In the genomic region with DNA sequence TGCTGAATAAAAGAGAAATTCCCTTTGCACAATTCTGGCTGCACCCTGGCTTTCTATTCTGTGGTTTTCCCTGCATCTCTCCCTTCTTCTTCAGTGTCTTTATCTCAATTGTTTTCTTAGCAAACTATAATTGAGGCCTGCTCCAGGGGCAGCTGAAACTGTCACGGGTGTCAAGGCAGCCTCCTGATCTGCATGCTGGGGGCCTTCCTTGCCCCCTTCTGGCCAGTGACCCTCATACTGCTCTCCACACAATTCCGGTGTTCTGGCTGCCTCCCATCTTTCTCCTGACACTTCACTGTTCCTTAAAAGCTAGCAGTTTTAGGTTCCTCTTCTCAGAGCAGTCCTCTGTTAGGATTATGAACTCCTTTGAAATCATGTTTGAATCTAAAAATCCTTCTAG, we compare ENCODE assay signal across 9 mouse cellular contexts. TPM values are rescaled to one million over a fixed set of nuclear protein-coding genes. Genes with fewer than 3 reads are reported as not detected.
DNase-seq lines count a peak whose midpoint lies in the region; ATAC-seq and TF ChIP-seq lines count a peak whose summit lies in the region.
"Had no signal": no experiment of that assay in that cellular context is flagged by ENCODE, and none has a peak within 500 bp of the region (broad histone marks: within the 10 kb centered on the region; RNA-seq: fewer than 3 reads in every experiment).

No protein-coding gene starts in this region.

- peaks cover 38% of the 10 kb centered on the region for H3K36me3 ChIP-seq in lung, embryonic 14.5 days (ENCODE audit: insufficient read depth)
- H3K36me3 ChIP-seq in embryonic facial prominence, embryonic 13.5 days: peaks cover 39% of the 10 kb centered on the region
- H3K36me3 ChIP-seq in intestine, embryonic 16.5 days (ENCODE audit: control insufficient read depth, insufficient read depth, low read length): no peaks in the 10 kb centered on the region; the same call in 1 of the 2 replicates
- peaks cover 16% of the 10 kb centered on the region for H3K36me3 ChIP-seq in neural tube, embryonic 14.5 days (ENCODE audit: control insufficient read depth, insufficient read depth, low read length)

- DNase-seq in lung, embryonic 14.5 days: no peak
- DNase-seq in lung, postnatal 4 days: no peak
- DNase-seq in adrenal gland, postnatal 36 days: no peak
- DNase-seq in cerebellum, adult 11 months: no peak
- no peak for DNase-seq in adrenal gland, adult 18-20 months (ENCODE audit: low spot score in 2 of 2)
- DNase-seq: layer of hippocampus, adult 9-11 months had no signal

- 14% methylated on average over 2 of the region's 2 CpGs for WGBS in lung, embryonic 14.5 days
- WGBS in embryonic facial prominence, embryonic 13.5 days: 17% methylated on average over 2 of the region's 2 CpGs
- WGBS in intestine, embryonic 16.5 days: 8% methylated on average over 2 of the region's 2 CpGs
- WGBS in neural tube, embryonic 14.5 days: 22% methylated on average over 2 of the region's 2 CpGs

- ATAC-seq in lung, embryonic 14.5 days (ENCODE audit: insufficient read depth): no peak
- ATAC-seq in embryonic facial prominence, embryonic 13.5 days (ENCODE audit: insufficient number of reproducible peaks, insufficient read depth, low FRiP score, low TSS enrichment, low read depth): no peak
- ATAC-seq in intestine, embryonic 16.5 days: no peak
- ATAC-seq in neural tube, embryonic 14.5 days (ENCODE audit: low read depth): no peak

- no peaks in the 10 kb centered on the region for H3K27me3 ChIP-seq in lung, embryonic 14.5 days (ENCODE audit: insufficient read depth, low read length)
- no peaks in the 10 kb centered on the region for H3K27me3 ChIP-seq in embryonic facial prominence, embryonic 13.5 days
- no peaks in the 10 kb centered on the region for H3K27me3 ChIP-seq in intestine, embryonic 16.5 days (replicated peaks; ENCODE audit: control insufficient read depth, insufficient read depth, low read length)
- H3K27me3 ChIP-seq in neural tube, embryonic 14.5 days (ENCODE audit: control insufficient read depth, insufficient read depth, low read length): no peaks in the 10 kb centered on the region

- 0 out of 2 replicates have a peak, but pooled peaks have one; percentile 10 for TF ChIP-seq CTCF in lung, embryonic 14.5 days (IDR thresholded peaks at IDR 0.05; ENCODE audit: low read depth)

- H3K4me3 ChIP-seq in lung, embryonic 14.5 days (ENCODE audit: low read depth, low read length): peak overlapping the region; percentile 63
- peak overlapping the region; percentile 79 for H3K4me3 ChIP-seq in embryonic facial prominence, embryonic 13.5 days
- H3K4me3 ChIP-seq in intestine, embryonic 16.5 days (ENCODE audit: low read length): peak overlapping the region; percentile 68
- H3K4me3 ChIP-seq in neural tube, embryonic 14.5 days (ENCODE audit: low read depth, low read length): peak overlapping the region; percentile 67

- H3K4me2 ChIP-seq in lung, embryonic 14.5 days: peak overlapping the region; percentile 88
- H3K4me2 ChIP-seq in embryonic facial prominence, embryonic 13.5 days: peak overlapping the region; percentile 69
- H3K4me2 ChIP-seq in intestine, embryonic 16.5 days (ENCODE audit: low read depth, low read length): peak overlapping the region; percentile 59
- H3K4me2 ChIP-seq in neural tube, embryonic 14.5 days (ENCODE audit: low read depth, low read length): peak overlapping the region; percentile 79

- H3K27ac ChIP-seq in lung, embryonic 14.5 days (ENCODE audit: low read depth): no peak overlapping the region
- no peak overlapping the region for H3K27ac ChIP-seq in embryonic facial prominence, embryonic 13.5 days
- no peak overlapping the region for H3K27ac ChIP-seq in intestine, embryonic 16.5 days (ENCODE audit: low read length)
- no peak overlapping the region for H3K27ac ChIP-seq in neural tube, embryonic 14.5 days (ENCODE audit: low read depth, low read length)

- H3K9ac ChIP-seq in lung, embryonic 14.5 days: peak overlapping the region; percentile 74
- H3K9ac ChIP-seq in embryonic facial prominence, embryonic 13.5 days: peak overlapping the region; percentile 84
- H3K9ac ChIP-seq in intestine, embryonic 16.5 days (ENCODE audit: low read depth, low read length): peak overlapping the region; percentile 79
- no peak overlapping the region for H3K9ac ChIP-seq in neural tube, embryonic 14.5 days (replicated peaks; ENCODE audit: low read depth, low read length)

- peaks cover 6% of the 10 kb centered on the region; the same call in 1 of the 2 replicates for H3K4me1 ChIP-seq in lung, embryonic 14.5 days (ENCODE audit: insufficient read depth)
- H3K4me1 ChIP-seq in embryonic facial prominence, embryonic 13.5 days: peaks cover 8% of the 10 kb centered on the region
- peaks cover 3% of the 10 kb centered on the region; the same call in 1 of the 2 replicates for H3K4me1 ChIP-seq in intestine, embryonic 16.5 days (ENCODE audit: control insufficient read depth, insufficient read depth, low read length)
- peaks cover 6% of the 10 kb centered on the region; the same call in 1 of the 2 replicates for H3K4me1 ChIP-seq in neural tube, embryonic 14.5 days (ENCODE audit: control insufficient read depth, insufficient read depth, low read length)

- H3K9me3 ChIP-seq in lung, embryonic 14.5 days (ENCODE audit: low read depth, low read length): no peaks in the 10 kb centered on the region
- no peaks in the 10 kb centered on the region for H3K9me3 ChIP-seq in embryonic facial prominence, embryonic 13.5 days
- H3K9me3 ChIP-seq in intestine, embryonic 16.5 days (ENCODE audit: control insufficient read depth, low read length): 0 out of 2 replicates have a peak, but pooled peaks cover 2% of the 10 kb centered on the region
- no peaks in the 10 kb centered on the region for H3K9me3 ChIP-seq in neural tube, embryonic 14.5 days (ENCODE audit: control insufficient read depth, low read length)

RNA-seq across cellular contexts. Expression of gene Poc5, which starts 1.2 kb away (rescaled TPM):
- polyA plus RNA-seq in lung, embryonic 14.5 days (2014; fragmentation: Nextera tagmentation; extraction: Ambion mirVana): 18.1 and 18.3 TPM in 2 replicates
- polyA plus RNA-seq in embryonic facial prominence, embryonic 13.5 days (2015; fragmentation: Nextera tagmentation; extraction: Ambion mirVana): 14.9 and 17.5 TPM in 2 replicates
- 8.9 and 10.7 TPM in 2 replicates for polyA plus RNA-seq in intestine, embryonic 16.5 days (2015; fragmentation: Nextera tagmentation; extraction: Ambion mirVana)
- polyA plus RNA-seq in neural tube, embryonic 14.5 days (2014; fragmentation: Nextera tagmentation; extraction: Ambion mirVana): 25.8 and 28.0 TPM in 2 replicates
- total RNA-seq in adrenal gland, postnatal 36 days (2021): 10 to 100 TPM; 14.3 to 19.0 TPM
- 10 to 100 TPM; 13.1 to 14.0 TPM for total RNA-seq in adrenal gland, adult 18-20 months (2021)
